Mouse (Mus musculus) heart, postnatal 0 days (tissue): Measurements from ENCODE around the gene Zfp664.

Experiments used
- CTCF ChIP-seq: IDR thresholded peaks from 2 replicates; pipeline ENCODE4 v1.5.1; 2016; ENCODE audit warnings: antibody characterized with exemption, control low read depth, low read depth
- EP300 ChIP-seq: IDR thresholded peaks from 2 replicates; pipeline ENCODE4 v1.6.1; 2016; ENCODE audit warnings: antibody characterized with exemption, low read depth

DNA sequence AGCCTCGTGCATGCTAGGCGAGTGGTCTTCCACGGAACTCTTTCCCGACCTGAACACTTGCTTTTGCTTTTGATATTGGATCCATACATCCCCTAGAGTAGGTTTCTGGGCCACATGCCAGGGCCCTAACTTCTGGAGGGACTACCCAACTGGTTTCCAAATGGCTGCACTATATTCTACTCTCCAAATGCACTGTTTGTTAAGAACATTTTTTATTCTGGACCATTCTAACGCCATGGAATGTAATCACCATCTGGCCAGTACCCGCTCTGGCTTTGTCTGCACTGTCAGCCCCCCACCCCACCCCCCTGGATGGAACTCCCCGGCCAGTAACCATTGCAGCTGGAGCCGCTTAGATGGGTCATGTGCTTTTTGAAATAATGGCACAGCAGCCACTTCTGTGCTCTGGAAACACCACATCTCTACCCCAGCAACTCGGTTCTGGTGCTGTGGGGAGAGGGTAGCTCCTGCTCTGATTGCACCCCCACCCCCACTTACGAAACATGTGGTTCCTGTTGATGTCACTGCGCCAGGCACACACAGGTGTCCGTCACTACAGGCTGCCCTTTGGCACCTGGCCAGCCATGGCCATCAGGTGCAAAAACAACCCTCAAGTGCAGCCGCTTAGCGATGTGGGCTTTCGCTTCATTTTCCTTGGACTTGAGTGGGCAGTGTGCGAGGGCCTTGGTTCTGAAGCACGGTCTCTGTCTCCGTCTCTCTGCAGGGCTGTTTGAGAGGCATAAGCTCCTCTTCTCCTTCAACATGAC is 40.2 kb upstream of the Zfp664 start:
- TF ChIP-seq CTCF (no peak), EP300 (no peak)
